Mouse (Mus musculus): ENCODE data around the gene Dcaf15.
A peak's percentile ranks its signal among the peaks of the same experiment; 100 is the strongest.

DNA sequence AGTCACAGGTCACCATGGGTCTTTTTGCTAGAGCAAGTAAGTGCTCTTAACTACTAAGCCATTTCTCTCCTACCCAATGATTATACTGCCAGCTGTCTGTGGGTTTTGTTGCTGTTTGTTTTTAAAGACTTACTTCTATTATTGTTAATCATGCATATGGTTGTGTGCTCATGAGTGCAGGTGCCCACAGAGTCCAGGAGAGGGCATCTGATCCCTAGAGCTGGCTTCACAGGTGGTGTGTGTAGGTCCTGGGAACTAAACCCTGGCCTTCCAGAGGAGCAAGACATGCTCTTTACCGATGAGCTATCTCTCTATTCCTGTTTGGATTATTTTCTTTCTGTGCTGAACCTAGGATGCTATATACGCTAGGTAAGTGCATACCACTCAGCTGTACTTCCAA lies 45.3 kb downstream of the Dcaf15 start:
- TF ChIP-seq EP300 (optimal IDR thresholded peaks at IDR 0.05) (no peak), CTCF (IDR thresholded peaks at IDR 0.05; ENCODE audit: low read depth) (peak; percentile 13; the same call in 1 of the 2 replicates)

Measured in stomach, postnatal 0 days (tissue).